Mouse (Mus musculus): ENCODE data around the gene Pde4dip.

Gene Pde4dip

GRCm38 (mm10) chr3:97706561-97706960 lies 181.9 kb downstream of the Pde4dip start:
- in situ Hi-C loops (cut with MboI; ENCODE audit: unreplicated experiment in 2 of 2) = no loop called here

DNA sequence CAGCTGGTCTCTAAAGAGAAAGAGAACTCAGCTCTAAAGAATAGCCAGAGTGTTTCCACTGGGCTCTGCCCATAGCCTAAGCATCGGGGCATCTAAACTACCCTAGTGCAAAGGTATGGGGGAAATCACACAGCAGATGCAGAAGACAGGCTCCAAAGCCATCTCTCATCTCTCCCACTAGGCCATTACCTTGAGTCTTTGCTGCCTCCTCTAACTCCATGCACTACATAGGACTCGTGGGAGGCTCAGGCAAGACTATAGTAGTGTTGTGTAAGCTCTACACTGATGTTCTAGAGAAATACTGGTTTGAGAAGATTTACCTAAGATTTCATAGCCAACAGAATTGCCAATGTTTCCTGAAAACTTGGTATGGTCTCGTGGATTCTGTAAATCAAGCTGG lies 183.0 kb downstream of the Pde4dip start:
- in situ Hi-C loops (cut with MboI; ENCODE audit: unreplicated experiment in 2 of 2) = no loop called here

- in situ Hi-C loops (cut with MboI; ENCODE audit: unreplicated experiment in 2 of 2) = no loop called here
Measured at GRCm38 (mm10) chr3:97702448-97703080, 185.9 kb downstream of the Pde4dip start.

DNA sequence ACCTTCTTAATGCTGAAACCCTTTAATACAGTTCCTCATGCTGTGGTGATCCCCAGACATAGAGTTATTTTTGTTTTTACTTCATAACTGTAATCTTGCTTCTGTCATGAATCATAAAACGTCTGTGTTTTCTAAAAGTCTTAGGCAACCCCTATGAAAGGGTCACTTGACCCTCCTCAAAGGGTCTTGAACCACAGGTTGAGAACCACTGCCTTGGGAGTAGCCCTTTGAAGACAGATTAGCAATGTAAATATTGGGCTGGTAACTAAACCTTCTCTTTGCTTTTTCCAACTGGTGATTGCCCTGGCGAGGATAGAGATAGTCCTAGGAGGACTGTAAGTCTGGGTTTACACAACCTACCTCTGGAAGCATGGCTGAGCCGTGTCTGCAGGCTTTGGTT lies 187.3 kb downstream of the Pde4dip start:
- in situ Hi-C loops (cut with MboI; ENCODE audit: unreplicated experiment in 2 of 2) = no loop called here

DNA sequence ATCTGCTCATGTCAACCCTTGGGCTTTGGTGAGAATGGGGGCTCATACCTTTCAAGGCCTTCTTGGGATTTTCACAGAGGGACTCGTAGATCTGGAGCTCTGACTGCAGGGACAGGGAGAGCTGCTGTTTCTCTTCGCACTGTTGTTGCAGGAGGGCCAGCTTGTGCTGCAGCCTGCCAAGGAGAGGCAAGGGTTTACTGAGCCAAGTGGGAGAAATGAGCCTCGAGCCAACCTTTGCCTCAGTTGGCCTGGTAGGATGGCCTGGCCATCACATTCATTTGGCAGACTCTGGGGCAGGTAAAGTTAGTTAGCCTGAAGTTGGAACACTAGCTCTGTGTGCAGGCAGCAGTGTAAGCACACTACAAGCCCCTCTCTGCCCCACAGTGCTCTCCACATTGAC lies 189.4 kb downstream of the Pde4dip start:
- in situ Hi-C loops (cut with MboI; ENCODE audit: unreplicated experiment in 2 of 2) = loop anchor here in 1 of 2 experiments (25.0 kb wide), 1 partner anchor 538 kb away; no protein-coding TSS in a partner anchor

- in situ Hi-C loops (cut with MboI; ENCODE audit: unreplicated experiment in 2 of 2) = loop anchor here in 1 of 2 experiments (25.0 kb wide), 1 partner anchor 540 kb away; no protein-coding TSS in a partner anchor
Measured at GRCm38 (mm10) chr3:97697291-97697690, 191.2 kb downstream of the Pde4dip start.

DNA sequence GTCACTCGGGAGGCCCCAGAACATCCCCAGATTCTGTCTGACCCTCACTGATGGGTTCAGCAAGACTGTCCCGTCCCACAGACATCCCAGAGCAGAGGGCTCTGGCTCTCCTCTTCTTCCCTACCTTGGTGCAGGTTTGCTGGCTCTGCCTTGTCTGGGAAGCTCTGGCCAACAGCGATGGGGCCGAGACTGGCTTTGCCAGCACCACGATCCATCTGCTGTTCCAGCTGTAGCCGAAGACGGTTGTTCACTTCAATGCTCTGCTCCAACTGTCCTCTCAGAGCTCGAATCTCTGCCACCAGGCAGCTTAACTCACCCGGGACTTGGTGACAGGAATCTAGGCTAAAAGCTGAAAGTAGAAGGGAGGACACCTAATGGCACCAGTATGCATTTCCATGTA lies 191.6 kb downstream of the Pde4dip start:
- in situ Hi-C loops (cut with MboI; ENCODE audit: unreplicated experiment in 2 of 2) = loop anchor here in 1 of 2 experiments (25.0 kb wide), 1 partner anchor 540 kb away; no protein-coding TSS in a partner anchor

- in situ Hi-C loops (cut with MboI; ENCODE audit: unreplicated experiment in 2 of 2) = loop anchor here in 1 of 2 experiments (25.0 kb wide), 1 partner anchor 543 kb away; no protein-coding TSS in a partner anchor
Measured at GRCm38 (mm10) chr3:97693806-97694205, 194.7 kb downstream of the Pde4dip start.

GRCm38 (mm10) chr3:97691443-97692017 lies 197.0 kb downstream of the Pde4dip start:
- in situ Hi-C loops (cut with MboI; ENCODE audit: unreplicated experiment in 2 of 2) = loop anchor here in 1 of 2 experiments (25.0 kb wide), 1 partner anchor 546 kb away; no protein-coding TSS in a partner anchor

DNA sequence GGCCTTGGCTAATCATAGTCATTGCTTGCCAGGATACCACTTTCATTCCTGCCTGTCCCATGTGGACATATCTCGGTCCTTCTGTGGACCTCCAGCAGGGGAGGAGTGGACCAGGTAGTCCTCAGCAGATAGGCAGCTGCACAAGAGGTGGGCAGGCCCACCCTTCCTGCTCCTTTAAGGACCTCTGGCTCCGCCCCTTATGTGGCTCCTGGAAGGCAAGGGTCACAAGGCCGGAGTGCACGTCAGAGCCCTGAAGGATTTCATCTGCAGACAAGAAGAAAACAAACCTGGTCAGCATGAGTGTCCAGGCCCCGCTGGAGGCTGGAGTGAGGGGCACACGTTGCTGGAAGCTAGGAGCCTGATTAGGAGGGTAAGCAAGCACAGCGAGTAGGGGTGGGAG lies 197.9 kb downstream of the Pde4dip start:
- in situ Hi-C loops (cut with MboI; ENCODE audit: unreplicated experiment in 2 of 2) = loop anchor here in 1 of 2 experiments (25.0 kb wide), 1 partner anchor 547 kb away; no protein-coding TSS in a partner anchor

- in situ Hi-C loops (cut with MboI; ENCODE audit: unreplicated experiment in 2 of 2) = loop anchor here in 1 of 2 experiments (10.0 to 25.0 kb wide), 2 partner anchors 548 to 1286 kb away; no protein-coding TSS in a partner anchor
Measured at GRCm38 (mm10) chr3:97689289-97689688, 199.2 kb downstream of the Pde4dip start.

DNA sequence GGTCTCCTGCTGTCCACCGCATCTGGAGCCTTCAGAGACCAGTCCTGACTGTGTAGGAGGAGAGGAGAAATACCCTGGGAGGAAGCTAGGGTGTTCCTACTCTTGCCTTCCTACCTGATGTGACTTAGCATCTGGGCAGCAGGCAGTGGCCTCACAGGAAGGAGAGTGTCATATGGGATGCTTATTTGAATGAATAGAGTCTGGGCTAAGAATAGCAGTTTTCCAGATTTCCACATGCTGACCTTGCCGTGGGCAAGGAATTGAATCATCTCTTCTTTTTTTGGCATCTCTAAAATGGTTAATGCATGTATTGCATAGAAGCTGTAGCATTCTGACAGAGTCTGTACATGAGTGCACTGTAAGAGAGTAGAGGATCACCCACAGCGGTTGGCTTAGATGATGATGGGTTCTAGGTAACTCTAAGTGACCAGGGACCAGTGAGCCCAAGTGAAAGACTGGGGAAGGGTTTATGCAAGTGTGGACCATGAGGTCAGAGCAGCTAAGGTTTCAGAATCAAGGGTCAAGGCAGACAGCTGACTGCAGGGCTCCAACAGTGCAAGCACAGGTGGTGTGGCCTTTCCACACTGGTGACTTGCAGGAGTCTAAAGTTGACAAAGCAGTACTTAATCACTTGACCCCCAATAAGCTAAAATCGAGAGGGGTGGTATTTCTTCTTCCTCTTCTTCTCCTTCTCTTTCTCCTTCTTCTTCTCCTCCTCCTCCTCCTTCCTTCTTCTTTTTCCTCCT lies 202.0 kb downstream of the Pde4dip start:
- in situ Hi-C loops (cut with MboI; ENCODE audit: unreplicated experiment in 2 of 2) = loop anchor here in 1 of 2 experiments (10.0 to 25.0 kb wide), 2 partner anchors 551 to 1288 kb away; no protein-coding TSS in a partner anchor

DNA sequence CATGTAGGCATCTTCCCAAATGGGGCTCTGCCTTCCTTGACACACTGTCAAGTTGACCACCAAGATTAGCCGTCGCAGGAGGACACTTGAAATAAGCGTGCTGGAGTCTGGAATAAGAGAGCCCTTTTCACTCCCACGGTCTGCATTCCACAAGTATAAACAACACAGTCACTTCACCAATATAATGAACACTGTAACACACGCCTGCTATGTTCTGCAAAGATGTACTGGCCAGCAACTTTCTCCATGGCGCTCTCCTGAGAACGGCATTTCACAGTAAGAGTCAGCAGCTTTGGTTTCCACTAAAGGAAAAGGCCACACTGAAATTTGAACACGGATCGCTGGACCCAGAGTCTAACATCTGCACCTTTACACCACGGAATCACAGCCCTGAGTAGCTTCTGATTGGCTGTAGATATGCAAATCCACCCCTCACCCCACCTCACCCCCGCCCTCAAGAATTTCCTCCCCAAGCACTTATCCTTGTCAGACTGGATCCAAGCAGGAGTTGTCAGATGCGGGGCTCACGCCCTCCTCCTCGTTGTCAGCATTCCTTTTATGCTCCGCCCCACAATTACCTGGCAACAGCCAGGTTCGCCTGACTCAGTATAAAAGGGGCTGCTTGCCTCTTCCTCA lies 204.8 kb downstream of the Pde4dip start:
- in situ Hi-C loops (cut with MboI; ENCODE audit: unreplicated experiment in 2 of 2) = loop anchor here (5.0 to 25.0 kb wide), 4 partner anchors 84 to 1291 kb away; no protein-coding TSS in a partner anchor

DNA sequence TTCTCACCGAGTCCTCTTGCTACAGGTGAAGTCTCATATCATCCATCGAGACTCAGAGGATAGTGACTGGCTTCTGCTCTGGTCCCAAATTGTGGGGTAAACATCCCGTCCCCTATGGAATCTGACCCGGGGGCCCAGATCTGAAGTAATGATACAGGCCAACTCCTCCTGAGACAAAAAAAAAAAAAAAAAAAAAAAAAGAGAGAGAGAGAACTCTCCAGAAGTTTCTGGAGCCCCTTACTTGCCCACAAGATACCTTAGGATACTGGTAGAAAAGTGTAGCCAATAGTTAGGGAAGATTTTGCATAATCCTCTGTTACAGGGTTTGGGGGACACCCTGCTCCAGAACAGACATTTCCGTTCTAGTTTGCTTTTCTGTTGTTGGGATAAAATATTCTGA lies 205.9 kb downstream of the Pde4dip start:
- in situ Hi-C loops (cut with MboI; ENCODE audit: unreplicated experiment in 2 of 2) = loop anchor here (5.0 to 25.0 kb wide), 4 partner anchors 85 to 1292 kb away; no protein-coding TSS in a partner anchor

GRCm38 (mm10) chr3:97682159-97682502 lies 206.4 kb downstream of the Pde4dip start:
- in situ Hi-C loops (cut with MboI; ENCODE audit: unreplicated experiment in 2 of 2) = loop anchor here (5.0 to 25.0 kb wide), 4 partner anchors 85 to 1293 kb away; no protein-coding TSS in a partner anchor

GRCm38 (mm10) chr3:97681321-97682158 lies 207.0 kb downstream of the Pde4dip start:
- in situ Hi-C loops (cut with MboI; ENCODE audit: unreplicated experiment in 2 of 2) = loop anchor here (5.0 to 25.0 kb wide), 4 partner anchors 86 to 1293 kb away; no protein-coding TSS in a partner anchor

DNA sequence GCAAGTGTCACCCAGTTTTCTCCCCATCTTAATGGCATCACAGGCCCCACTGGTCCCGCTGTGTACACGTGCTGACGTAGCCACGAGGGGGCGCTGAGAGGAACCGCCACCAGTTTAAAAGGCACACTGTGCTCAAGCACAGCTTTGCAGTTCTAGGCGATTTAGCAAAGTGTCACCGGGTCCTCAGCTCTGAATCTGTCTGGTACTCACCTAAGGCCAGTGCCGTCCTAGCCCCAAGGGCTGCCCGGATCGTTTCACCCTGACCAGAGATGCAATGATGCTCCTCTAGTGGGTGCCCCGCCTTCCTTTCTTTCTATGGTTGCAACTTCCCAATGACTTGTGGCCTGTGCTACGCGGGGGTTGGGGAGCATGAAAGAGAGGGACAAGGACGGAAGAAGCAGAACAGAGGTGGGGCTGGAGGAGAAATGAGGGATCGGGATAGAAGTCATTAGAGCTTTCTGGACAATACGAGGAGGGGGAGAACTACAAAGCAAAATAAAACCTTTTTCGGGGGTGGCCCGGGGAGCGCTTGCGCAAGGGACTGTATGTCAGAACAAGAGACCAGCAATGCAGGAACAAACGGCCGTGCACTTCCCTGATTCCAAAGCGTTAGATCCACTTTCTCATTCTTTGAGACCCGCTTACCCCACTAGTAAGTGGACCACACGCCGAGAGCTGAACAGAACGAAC lies 207.7 kb downstream of the Pde4dip start:
- in situ Hi-C loops (cut with MboI; ENCODE audit: unreplicated experiment in 2 of 2) = loop anchor here (5.0 to 25.0 kb wide), 4 partner anchors 87 to 1294 kb away; no protein-coding TSS in a partner anchor

DNA sequence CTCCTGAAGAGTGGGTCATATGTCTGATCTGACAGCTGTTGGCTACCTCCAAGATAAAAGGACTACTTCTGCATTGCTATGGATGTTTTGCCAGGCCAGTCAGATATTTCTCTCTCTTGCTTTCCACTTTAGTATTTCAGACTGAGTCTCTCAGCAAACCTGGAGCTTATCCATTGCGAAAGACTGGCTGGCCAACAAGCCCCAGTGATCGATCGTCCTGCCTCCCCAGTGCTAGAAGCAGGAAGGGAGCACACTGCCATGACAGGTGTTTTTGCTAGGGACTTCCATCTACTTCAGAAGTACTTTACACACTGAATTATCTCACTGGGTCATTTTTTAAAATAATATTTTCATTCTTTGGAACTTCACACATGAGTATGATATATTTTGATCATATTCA lies 210.1 kb downstream of the Pde4dip start:
- in situ Hi-C loops (cut with MboI; ENCODE audit: unreplicated experiment in 2 of 2) = loop anchor here (5.0 to 25.0 kb wide), 3 partner anchors 204 to 636 kb away; no protein-coding TSS in a partner anchor

DNA sequence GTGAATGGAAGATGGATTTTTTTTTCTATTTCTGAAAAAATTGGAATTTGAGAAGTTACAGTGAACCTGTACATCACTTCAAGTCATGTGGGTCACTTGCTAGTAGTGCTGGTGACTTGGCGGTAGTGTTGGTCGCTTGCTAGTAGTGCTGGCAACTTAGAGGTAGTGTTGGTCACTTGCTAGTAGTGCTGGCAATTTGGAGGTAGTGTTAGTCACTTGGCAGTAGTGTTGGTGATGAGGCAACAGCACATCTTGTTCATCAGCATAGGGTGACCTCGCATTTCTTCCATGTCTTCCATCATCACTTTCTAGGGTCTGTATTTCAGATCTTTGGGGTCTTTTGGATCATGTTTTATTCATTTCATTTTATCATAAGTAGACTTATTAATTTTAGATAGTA lies 212.4 kb downstream of the Pde4dip start:
- in situ Hi-C loops (cut with MboI; ENCODE audit: unreplicated experiment in 2 of 2) = loop anchor here (5.0 to 25.0 kb wide), 3 partner anchors 206 to 639 kb away; no protein-coding TSS in a partner anchor

Measured in v-Abl transformed pro-B cells (cell line).